Mouse (Mus musculus) A20 (cell line): ENCODE measurements around the gene Lrrc8e.

Experiments used
- DNase-seq: peaks from one replicate; pipeline ENCODE4 v3.0.0-alpha.2; 2011; ENCODE audit warnings: low read depth, low spot score

The Lrrc8e gene

DNA sequence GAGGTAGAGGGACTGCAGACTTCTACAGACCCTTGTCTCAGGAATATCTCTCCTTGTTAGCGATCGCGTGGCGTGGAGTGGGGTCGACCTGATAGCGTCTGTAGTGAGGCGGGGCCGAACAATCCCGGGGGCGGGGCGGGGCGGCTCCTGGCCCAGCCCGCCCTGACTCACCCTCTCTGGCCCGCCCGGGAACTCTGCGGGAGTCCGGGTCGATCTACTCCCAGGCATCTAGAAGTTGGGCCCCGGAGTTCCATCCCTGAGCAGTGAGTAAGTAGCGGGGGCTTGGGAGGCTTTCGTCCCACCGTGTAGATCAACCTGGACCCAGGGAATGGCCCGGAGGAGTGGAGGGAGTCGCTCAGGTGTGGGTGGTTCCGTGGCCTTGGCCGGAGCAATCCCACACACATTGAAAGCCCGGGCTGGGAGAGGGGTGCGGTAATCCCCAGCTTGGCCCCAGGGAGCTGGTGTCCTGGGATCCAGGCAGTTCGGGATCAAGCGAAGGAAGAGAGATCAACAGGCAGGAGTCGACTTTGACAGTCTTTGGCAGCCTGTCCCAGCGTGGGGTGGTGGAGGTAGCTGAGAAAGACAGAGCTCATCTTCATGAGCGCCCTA is at the start of gene Lrrc8e:
TSS of gene Lrrc8e (plus strand) at position 89 of the 609 bp plus-strand sequence.
- DNase-seq: no peak

DNA sequence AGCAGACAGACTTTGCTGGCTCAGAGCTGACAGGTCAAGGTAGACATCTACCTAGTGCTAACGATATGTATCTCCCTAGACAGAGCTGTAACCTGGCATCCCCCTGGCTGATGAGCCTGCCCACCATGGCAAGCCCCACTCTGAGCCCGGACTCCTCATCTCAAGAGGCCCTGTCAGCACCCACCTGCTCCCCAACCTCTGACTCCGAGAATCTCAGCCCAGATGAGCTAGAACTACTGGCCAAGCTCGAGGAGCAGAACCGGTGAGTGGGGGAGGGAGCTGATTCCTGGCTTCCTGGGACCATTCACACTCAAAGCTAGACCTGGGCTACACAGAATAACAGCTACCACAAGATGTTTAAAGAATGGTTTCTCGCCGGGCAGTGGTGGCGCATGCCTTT is 43.2 kb upstream of the Lrrc8e start:
- no peak for DNase-seq

DNA sequence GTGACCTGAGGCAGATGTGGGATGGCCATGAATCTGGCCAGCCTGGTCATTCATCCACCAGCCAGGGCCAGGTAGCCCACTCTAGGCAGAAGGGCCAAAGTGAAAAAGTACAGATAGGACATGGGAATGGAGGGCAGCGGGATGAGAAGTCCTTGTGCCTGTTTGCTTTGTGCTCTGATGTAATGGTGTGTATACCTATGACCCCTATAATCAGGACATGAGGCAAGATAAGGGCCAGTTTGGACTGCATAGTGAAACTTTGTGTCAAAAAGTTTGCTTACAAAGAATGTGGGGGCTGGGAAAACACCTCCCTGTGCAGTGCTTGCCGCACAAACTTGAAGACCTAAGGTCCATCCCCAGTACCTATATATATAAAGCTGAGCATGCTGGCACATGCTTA is 40.5 kb upstream of the Lrrc8e start:
- no peak for DNase-seq

- DNase-seq: no peak
Observed at GRCm38 (mm10) chr8:4188605-4189004, 38.0 kb upstream of the Lrrc8e start.

- no peak for DNase-seq
Observed at GRCm38 (mm10) chr8:4189031-4189722, 37.5 kb upstream of the Lrrc8e start.

- no peak for DNase-seq
Observed at GRCm38 (mm10) chr8:4192305-4192704, 34.3 kb upstream of the Lrrc8e start.

GRCm38 (mm10) chr8:4192807-4193587 is 33.6 kb upstream of the Lrrc8e start:
- DNase-seq: peak; percentile 78

DNA sequence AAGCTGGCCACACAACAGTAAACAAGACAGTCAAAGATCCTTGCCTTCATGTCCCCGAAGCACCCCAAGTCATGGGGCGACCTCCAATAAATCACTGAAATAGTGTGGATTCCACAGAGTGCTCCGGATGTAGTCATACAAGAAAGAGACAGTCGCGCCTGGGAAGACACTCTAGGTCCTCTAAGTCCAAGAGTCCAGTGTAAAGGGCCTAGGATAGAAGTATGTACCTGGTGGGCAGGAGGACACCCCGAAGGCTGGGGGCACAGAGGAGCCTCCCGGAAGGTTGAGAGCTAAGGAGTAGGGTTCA is 33.1 kb upstream of the Lrrc8e start:
- DNase-seq: no peak

- no peak for DNase-seq
Observed at GRCm38 (mm10) chr8:4201321-4201720, 25.3 kb upstream of the Lrrc8e start.

GRCm38 (mm10) chr8:4205246-4206123 is 21.1 kb upstream of the Lrrc8e start:
- DNase-seq: no peak

GRCm38 (mm10) chr8:4206182-4207015 is 20.2 kb upstream of the Lrrc8e start:
- no peak for DNase-seq

DNA sequence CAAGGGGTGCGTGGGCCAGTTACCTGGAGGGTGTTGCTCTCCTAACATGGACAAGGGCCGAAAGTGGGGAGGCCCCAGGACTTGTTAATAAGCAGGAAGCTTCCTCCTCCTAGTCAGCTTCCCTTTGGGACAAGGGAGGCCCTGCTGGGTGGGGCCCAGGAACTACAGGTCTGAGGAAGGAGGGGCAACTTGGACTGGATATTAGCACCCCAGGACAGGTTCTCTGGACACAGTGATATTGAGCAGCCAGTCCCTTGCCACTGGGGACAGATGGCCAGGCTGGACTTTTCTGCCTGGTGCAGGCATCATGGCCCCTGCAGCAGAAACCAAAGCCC is 19.6 kb upstream of the Lrrc8e start:
- no peak for DNase-seq

- DNase-seq: peak; percentile 16
Observed at GRCm38 (mm10) chr8:4211097-4211496, 15.5 kb upstream of the Lrrc8e start.

DNA sequence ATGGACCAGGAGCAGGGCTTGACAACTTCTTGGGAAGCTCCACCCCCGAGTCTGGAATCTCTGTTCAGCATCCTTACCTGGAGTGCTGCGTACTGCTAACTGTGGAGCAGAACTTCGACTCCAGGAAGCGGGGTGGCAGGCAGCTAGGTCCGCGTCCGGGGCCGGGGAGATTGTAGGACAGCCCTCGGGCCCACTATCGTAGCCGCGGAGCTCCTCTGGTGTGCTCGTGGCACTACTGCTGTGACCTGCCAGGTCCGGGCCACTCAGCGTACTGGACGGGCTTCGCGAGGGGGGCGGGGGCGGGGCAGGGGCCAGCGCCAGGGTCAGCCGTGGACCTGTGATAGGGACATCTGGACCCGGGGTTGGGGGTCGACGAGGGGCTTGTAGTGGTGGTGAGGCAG is 13.8 kb upstream of the Lrrc8e start:
- DNase-seq: peak; percentile 31

DNA sequence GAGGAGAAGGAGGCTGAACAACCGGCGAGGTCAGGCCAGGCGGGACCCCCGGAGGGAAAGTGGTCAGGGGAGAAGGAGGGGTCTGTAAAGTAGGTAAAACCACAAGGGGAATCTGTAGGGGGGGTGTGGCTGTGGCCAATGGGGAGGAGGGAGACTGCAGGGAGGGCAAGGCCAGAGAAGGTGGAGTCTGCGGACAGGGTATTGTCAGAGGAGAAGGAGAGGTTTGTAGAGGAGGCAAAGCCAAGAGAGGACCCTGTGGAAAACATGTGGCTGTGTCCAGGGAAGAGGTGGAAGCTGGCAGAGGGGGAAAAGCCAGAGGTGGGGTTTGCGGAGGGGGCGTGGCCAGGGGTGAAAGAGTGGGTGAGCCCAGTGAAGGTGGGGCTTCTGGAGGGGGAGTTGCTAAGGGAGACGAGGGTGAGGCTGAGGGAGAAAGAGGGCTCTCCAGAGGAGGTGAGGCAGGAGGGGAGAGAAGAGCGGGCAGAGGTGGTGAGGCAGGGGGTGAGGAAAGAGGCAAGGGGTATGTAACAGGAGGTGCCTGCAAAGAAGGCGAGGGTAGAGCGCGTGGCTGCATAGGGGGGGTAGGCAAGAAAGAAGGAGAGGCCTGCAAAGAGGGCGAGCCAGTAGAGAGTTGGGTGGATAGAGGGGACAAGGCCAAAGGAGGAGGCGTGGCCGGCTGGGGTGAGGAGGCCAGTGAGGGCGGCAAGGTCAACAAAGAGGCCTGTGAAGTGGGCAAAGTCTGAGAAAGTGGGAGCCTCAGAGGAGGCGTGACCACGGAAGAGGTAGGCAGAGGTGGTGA is 13.2 kb upstream of the Lrrc8e start:
- peak; percentile 82 for DNase-seq

- peak; percentile 83 for DNase-seq
Observed at GRCm38 (mm10) chr8:4214006-4214980, 12.3 kb upstream of the Lrrc8e start.

- no peak for DNase-seq
Observed at GRCm38 (mm10) chr8:4216296-4216695, 10.3 kb upstream of the Lrrc8e start.

- no peak for DNase-seq
Observed at GRCm38 (mm10) chr8:4216791-4217621, 9.6 kb upstream of the Lrrc8e start, which contains the start of gene Prr36. TSS of gene Prr36 (minus strand) at chr8:4217459.
